Mouse (Mus musculus): ENCODE measurements around the gene Hmgb1. TPM values are rescaled to one million over a fixed set of nuclear protein-coding genes. Genes with fewer than 3 reads are reported as not detected.
"Not testable (repeated sequence)": the region's sequence is repeated elsewhere in the genome, so short reads cannot be mapped to it uniquely, and the experiment has no call there.

Hmgb1 gene
- total RNA-seq, 2 experiments from 2014 or later: 233 to 278 TPM

DNA sequence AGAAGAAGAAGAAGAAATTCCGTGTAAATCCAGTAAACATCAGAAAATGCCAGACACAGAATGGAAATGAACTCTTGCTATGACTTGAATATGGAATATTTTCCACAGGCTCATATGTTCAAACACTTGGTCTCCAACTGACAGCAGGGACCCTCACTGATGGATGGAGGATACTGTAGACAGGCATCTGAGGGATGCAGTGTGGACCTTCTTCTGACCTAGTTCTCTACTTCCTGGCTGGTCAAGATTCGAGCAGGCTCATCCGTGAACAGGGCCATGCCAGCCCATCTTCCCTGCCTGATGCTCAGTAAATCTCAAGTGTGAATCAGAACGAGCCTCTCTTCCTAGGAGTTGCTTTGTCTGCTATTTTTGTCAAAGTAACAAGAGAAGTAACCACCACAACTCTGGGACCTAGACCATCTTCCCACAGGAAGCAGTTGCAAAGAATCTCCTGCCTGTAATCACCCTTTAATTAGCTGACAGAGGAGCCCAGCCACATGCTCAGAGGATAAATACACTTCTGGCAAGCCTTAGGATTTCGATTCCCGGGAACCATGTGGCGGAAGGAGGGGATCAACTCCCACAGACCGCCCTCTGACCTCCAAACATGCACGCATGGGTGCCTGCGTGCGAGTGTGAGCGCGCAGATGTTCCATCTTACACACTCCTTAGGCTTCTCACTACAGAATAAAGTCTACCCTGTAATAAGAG lies 32.1 kb downstream of the Hmgb1 start:
- peak in 1 of 2 experiments; percentile 24 for DNase-seq (ENCODE audit: low spot score in 2 of 2)

DNA sequence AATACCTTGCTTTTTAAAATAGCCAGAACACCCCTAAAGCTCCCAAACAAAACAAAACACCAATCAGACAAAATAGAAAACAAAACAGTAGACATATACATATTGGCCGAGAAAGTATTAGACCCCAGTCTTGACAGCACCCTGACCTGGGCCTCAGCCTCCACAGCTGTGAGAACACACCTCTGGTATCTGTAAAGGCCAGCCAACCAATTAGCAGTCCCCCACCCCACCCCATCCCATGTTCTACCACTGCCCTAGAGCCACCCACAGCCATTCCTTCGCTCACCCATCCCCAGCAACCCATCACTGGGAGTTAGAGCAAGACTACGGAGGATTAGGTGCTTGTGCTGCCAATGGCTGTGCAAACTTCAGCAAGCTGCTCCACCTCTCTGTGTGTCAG lies 33.4 kb downstream of the Hmgb1 start:
- no peak for DNase-seq (ENCODE audit: low spot score in 2 of 2)

DNA sequence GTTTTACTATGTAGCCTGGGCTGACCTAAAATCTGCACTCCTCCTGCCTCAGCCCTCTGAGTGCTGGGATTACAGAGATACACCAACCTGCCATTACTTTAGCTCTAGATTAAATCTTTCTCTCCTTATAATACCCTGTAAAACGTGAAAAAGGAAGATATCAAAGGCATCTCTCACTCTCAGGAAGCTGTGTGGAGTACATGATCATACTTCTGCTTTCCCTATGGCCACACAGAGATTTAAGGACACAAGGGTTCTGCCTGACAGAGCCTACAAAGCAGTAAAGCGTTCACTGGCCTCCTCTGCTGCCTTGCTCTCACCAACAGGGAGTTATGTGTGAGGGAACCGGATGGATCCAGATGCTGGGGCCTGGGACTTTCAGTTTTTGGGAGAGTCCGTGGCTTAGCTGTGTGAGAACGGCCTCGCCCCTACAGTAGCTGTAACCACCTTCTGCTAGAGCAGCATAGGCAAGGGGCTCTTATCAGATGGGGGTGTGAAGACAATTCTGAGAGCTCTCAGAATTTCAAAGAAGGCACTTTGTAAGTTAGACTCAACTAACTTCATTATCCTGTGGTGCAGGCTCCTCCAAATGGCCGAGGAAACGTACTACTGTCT lies 36.8 kb downstream of the Hmgb1 start:
- no peak for DNase-seq (ENCODE audit: low spot score in 2 of 2)

DNA sequence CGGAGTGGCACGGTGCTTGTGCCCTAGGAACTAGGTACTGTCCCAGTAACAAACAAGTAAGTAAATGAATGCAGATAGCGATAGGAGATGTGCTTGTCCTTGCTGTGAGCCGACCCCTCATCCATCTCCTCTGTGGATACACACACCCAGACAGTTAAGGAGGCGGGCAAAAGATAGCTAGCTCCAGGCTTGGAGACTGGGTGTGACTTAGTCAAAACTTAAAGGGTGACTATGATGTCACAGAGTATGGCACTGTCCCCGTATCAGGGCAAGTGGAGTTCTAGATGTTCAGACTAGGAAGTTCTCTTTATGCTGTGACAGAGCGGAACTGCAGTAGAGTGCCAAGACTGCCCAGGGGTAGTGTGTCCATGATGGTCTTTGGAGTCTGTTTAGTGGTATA lies 37.6 kb downstream of the Hmgb1 start:
- DNase-seq (ENCODE audit: low spot score in 2 of 2): no peak

DNA sequence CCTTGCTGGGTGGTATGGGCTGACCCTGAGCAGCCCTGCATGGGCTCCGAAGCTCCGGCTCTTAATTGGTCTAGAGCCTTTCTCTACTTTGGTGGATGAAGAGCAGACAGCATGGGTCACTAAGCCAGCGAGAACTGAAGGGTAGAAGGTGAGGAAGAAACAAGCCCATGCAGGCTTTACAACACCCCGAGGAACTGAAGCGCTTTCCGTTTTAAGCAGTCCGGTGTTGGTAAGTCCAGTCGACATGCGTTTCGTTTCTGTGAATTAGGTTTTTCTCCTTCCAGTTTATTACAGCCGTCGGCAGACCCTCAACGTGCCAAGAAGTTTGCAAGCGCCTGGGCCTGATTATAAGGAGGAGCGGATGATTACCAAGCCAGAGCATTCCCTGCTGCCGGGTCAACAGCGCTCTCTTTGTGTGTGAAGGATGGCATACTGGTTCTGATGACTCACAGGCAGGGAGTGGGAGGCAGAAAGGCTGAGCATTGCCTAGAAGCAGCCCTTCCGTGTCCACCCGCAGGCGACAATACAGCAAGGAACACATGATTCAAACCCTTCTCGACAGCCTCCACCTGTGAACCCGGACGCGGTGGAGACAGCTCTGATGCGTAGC lies 40.4 kb downstream of the Hmgb1 start:
- DNase-seq (ENCODE audit: low spot score in 2 of 2): peak in 1 of 2 experiments; percentile 21

DNA sequence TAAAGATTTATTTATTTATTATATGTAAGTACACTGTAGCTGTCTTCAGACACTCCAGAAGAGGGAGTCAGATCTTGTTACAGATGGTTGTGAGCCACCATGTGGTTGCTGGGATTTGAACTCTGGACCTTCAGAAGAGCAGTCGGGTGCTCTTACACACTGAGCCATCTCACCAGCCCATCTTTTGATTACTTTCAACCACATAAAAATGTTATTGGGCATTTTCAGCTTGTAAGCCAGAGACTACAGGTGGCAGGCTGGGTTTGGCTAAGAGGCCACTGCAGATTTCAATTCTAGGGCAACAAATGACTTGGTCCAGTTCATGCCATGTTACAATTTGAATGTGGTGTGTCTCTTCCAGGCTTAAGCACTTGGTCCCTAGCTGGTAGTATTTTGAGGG lies 43.1 kb downstream of the Hmgb1 start:
- not testable (repeated sequence) for DNase-seq (ENCODE audit: low spot score in 2 of 2)

DNA sequence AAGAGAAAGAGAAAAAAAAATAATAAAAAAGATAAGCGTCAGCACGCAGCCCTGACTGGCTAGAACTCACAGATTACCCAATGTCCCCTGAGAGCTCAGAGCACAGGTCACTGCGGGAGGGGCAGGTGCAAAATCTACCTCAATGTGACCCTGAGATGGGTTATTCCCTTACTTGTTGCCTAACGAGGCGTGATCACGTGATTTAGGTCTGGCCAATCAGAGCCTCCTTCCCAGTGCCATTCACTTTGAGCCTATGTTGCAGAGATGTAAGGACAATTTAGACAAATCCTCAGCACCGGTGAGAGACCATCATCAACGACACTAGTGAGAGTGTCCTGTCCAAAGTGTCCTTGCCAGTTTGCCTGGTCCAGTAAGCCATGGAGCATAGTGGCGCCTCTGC lies 44.0 kb downstream of the Hmgb1 start:
- DNase-seq (ENCODE audit: low spot score in 2 of 2): no peak

DNA sequence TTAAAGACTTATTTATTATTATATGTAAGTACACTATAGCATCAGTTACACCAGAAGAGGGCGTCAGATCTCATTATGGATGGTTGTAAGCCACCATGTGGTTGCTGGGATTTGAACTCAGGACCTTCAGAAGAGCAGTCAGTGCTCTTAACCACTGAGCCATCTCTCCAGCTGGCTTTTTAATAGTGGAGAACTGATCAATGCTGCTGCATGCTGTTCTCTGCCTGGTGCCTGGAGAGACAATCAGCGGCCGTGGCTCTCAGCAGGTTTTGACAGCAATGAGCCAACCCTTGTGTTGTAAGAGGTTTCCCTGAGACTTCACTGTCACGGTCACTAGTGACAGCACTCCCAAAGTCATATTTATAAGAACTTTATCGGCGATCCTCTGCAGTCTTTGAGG lies 46.2 kb downstream of the Hmgb1 start:
- not testable (repeated sequence) for DNase-seq (ENCODE audit: low spot score in 2 of 2)

DNA sequence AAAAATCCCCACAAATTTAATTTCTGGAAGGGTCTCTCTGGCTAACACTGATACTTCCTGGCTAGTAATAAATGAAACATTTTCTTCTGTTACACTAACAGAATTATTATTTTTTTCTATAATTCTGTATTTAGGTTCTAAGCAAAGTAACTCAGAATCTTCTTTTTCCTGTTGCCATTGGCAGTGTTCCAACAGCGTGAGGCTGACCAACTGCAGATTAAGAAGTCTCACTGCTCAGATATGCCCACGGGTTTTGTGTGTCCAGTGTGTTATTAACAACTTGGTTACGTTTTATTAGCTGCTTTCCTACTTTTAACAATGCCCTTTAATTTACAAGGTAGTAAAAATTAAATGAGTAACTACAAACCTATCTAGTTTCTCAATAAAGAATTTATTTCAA lies 46.8 kb downstream of the Hmgb1 start:
- DNase-seq (ENCODE audit: low spot score in 2 of 2): no peak

DNA sequence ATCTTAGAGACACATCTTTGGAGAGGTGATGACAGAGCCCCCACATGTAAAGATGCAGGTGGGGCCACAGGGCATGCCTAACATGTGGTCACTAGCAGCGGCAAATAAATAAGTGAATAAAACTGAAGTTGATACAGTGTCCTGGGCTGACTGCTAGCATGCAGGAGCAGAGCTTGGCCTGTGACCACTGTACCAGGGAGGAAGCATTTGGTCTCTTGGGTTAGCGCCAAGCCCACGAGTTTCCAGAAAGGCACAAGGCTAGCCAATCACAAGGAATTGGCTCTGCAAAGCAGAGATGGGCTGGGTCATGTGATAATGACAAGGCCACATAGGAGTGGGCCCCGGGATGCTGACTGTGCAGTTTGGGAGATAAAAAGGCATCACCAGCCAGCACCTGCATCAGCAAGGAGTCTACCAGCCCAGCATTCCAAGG lies 47.3 kb downstream of the Hmgb1 start:
- DNase-seq (ENCODE audit: low spot score in 2 of 2): peak in 1 of 2 experiments; percentile 31

DNA sequence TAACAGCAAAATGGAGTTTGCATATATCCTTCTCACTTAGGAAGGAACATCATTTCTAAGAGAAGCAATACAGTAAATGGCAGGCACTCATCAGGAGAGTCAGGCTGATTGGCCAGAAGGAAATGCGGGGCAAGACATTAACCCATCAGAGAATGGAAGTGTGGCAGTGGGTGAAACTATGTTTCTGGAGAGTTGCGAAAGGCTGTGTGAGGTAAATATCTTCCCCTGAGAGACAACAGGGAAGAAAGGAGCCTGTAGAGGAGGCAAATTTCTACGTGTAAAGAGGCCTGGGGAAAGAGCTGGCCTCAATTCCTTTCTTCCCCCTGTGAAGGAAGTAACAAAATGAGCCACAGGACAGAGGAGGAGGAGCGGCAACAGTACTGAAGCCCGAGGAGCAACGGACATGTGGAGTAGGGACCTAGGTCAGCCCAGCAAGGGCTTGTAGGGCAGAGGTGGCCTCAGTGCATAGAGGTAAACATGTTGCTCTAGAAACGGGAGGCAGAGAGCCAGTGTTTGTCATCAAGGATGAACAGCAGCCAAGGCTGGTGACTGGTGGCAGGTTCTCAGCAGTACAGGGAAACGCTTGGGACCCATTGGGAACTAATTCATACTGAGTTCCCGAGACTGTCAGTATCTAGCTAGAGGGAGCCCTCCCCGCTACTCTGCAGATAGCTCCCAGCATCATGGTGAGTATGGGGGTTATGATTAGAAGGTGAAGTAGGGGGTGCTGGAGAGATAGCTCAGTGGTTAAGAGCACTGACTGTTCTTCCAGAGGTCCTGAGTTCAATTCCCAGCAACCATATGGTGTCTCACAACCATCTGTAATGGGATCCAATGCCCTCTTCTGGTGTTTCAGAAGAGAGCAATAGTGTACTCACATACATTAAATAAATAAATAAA lies 48.6 kb downstream of the Hmgb1 start:
- no peak for DNase-seq (ENCODE audit: low spot score in 2 of 2)

DNA sequence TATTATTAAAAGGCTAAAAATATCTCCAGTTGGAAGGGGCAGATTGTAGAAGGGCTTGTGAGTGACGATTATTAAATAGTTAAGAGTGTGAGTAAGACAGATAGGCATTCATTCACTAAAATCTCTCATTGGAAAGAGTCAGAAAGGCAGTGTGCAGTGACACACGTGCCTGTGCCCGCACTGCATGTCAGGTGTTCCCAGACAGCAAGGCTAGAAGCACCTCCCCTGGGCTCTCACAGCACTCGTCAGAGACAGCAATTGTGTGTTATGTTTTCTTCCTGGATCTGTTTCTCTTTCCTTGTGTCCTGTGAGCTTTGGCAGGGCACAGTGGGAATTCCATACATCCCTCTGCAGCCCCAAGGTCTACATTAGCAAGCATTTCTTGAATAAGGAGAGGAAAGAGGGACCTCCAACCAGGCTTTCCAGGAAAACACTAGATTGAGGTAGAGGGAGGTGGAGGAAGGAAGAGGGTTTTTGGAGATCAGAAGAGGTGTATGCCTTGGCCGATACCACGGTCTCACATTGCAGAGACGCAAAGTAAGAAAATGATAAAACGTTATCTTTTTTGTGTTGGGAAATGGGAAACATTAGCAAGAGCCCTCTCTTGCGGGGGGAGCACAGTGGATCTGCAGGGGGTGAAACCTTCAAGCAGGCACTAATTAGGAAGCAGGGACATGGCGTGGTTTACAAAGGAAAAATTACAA lies 49.4 kb downstream of the Hmgb1 start:
- DNase-seq (ENCODE audit: low spot score in 2 of 2): no peak

DNA sequence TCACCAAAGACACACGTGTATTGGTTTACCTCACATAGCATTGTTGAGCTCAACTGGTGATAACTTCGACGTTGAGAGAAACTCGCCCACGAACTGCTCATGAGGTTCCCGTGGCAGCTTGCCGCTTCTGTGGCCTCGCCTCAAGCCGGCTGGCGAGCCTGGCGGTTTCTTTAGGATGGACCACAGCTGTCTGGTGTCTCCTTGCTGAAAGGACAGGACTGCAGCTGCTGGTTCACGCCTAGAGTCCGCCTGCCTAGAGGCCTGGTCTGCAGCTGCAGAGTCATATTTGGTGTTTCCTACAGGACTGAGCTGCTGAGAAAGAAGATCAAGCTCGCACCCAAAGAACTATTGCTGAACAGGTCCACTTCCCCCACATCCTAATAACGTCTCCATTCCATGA lies 55.8 kb downstream of the Hmgb1 start:
- peak in 1 of 2 experiments; percentile 35 for DNase-seq (ENCODE audit: low spot score in 2 of 2)

DNA sequence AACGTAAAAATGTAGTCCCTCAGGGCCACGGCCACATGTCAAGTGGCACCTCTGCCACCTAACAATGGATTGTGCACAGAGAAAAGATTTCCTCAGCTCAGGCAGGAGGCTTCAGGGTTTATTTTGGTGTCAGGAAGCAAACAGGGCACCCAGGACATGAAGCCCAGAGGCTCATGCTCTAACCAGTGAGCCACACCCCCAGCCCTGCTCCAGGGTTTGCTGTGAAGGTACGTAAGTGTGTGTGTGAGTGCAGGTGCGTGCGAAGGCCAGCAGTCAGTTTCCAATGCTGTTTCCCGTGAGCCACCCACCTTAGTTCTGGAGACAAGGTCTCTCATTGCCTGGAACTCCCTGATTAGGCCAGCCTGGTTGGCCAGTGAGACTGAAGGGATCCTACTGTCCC lies 60.5 kb downstream of the Hmgb1 start:
- DNase-seq (ENCODE audit: low spot score in 2 of 2): no peak

DNA sequence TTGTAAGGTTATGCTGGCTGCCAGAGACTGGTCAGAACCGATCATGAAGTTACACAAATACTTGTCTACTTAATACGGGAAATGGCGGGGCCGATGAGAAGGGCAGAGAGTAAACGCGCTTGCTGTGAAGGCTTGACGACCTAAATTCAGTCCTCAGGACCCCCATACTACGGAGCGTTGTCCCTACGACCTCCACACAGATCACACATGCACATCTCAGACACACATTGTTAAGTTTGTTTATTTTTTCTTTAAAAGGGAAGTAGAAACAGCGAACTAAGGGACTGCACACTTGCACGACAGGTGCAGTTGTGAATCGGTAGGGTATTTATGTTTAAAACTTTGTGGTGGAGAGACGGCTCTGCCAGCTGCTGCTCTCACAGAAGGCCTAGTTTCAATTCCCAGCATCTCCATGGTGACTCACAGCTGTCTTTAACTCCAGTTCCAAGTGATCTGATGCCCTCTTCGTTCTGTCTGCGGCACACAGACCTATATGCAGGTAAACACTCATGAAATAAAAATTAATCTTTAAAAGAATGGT lies 64.9 kb downstream of the Hmgb1 start:
- no peak for DNase-seq (ENCODE audit: low spot score in 2 of 2)

DNA sequence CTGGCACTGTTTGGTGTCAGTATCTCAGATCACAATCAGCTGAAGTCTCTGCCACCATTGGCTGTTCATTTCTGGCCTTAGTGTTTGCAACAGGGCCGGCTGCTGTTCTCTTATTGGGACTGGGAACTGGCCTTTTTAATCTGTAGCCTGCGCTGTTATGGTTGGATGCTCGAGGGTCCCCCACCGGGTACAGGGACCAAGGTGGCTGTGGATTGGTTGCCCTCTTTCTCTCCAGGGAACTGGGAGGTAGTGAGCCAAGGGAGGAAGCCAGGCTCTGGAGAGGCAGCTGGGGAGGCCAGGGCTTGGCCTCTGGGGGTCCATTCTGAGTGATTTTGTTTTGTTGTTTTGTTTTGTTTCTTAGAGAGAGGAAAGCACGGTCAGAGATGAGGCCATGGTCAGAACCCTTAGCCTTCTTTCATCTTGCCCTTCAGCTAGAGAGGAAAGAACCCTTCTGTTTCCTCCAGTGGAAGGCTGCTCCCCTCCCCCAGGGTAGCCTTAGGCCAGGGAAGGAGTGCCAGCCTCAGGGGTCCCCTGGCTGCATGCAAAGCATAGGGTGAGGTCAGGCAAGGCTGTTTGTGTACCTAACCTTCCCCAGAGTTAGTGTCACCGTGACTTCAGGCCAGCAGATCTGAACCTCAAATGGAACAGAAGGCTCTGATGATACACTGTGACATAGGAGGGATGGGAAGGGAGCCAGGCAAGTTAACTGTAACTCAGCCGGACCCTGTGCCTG lies 66.3 kb downstream of the Hmgb1 start:
- no peak for DNase-seq (ENCODE audit: low spot score in 2 of 2)

DNA sequence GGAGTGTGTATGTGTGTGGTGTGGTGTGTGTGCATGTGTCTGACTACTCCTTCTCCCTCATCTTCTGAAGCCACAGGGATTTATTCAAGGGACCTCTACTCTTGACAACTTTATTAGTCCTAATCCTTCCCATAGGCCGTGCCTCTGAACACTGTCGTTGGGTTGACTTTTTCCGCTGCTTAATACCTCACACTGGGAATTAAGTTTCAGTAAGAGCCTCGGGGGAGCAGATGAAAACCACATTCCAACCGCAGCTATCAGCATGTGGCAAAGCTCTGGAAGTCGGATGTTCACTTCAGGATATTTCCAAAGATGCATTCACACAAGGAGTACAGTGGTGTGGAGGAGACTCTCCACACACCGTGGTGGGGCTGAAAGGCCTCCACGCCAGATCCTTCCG lies 69.7 kb downstream of the Hmgb1 start:
- no peak for DNase-seq (ENCODE audit: low spot score in 2 of 2)

DNA sequence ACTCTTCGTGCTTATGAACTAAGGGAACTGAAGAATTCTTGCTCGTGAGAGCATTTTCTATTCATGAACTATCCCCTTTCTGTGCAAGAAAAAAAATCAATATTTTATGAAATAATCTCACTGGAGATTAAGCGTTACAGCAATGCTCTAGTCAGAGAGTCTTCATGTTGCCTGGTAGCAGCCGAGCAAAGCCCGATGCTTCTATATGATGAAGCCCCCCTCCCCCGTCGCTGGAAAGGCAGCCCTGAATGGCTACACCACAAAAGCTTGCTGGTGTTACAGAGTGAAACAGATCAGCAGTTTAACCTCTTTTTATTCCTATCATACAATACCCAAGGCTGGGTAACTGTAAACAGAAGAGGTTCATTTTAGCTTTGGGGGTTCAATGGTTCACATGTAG lies 70.3 kb downstream of the Hmgb1 start:
- DNase-seq (ENCODE audit: low spot score in 2 of 2): no peak

DNA sequence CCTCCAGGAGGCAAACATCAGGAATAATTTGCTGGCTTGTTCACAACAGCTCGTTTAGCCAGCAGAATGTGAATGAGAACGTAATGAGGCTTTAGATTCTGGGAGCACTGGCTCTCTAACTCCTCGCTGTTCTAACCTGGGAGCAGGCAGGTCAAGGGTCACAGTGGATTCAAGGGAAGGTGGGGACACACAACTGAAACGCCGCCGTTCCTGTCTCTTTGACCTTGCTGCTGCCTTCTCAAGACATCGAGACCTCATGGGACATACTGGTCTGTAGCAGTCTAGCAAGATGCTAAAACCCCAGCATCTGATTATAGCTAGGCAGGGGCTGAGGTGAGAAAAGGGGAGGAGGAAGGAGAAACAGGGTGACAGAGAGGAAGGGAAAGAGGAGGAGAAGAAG lies 70.8 kb downstream of the Hmgb1 start:
- DNase-seq (ENCODE audit: low spot score in 2 of 2): no peak

DNA sequence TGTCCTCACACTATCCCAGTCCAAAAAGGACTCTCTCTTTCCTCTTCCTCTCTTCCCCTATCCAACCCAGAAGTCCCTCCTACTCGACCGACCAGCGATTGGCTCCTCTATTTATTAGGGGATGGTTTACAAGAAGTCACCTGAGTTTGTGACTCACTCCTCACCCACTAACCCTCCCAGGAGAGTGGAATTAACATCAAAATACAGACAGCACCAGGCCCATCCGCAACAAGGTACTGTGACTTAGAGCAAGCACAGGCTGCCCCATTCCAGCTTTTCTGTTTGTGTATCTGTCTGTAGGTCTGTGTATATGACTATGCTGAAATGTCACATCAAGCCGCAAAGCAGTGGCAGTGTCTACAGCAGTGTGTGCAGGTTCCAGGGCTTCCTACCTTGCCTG lies 71.7 kb downstream of the Hmgb1 start:
- DNase-seq (ENCODE audit: low spot score in 2 of 2): no peak

Measured in gastrocnemius, postnatal 4 days (tissue).